Mouse (Mus musculus) bone marrow, adult 2 months (tissue): ENCODE data around the gene Rgs10.

Experiments used
- CTCF ChIP-seq: fragments of 200-500 bp; IDR thresholded peaks from 2 replicates; pipeline ENCODE4 v1.5.1; 2011; ENCODE audit warnings: low read length, control low read depth; ENCODE audit not compliant: control insufficient read depth, insufficient read depth
- POLR2A ChIP-seq: fragments of 200-500 bp; IDR thresholded peaks from 2 replicates; pipeline ENCODE4 v1.6.1; 2011; ENCODE audit warnings: low read depth, mild to moderate bottlenecking, control low read depth, low read length, borderline replicate concordance; ENCODE audit not compliant: control insufficient read depth

DNA sequence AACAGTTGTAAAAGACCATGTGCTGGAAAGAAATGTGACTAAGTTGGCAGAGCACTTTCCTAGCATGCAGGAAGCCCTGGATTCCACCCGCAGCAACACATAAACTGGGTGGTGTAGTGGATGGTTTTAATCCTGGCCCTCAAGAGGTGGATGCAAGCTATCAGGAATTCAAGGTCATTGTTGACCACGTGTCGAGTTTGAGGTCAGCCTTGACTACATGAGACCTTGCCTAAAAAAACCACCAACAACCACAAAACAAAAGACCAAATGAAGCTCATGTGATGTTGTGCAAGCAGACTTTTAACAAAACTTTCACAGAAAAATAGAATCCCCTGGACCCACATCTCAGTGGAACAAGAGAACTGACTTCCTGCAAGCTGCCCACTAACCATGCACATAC is 3.9 kb upstream of the Rgs10 start:
- TF ChIP-seq POLR2A, result no peak
- TF ChIP-seq CTCF, result no peak
